Mouse (Mus musculus): Measurements from ENCODE around the gene Adarb1.

DNA sequence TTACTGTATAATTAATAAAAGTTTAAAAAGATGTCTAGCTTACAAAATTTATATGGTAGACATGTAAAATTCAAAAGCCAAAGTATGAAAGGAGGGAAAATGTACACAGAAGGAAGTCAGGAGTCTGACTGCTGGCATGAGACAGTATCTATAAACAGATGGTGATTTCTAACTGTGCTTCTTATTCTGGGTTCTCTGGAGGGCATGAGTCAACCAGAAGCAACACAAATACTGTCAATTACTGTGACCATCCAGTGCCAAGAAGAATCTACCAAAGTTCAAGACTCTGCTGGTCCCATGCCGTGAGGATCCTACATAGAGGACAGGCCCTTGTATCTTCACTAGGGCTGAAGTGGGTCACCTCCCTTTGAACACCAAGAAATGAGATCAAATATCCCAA is 43.1 kb downstream of the Adarb1 start:
- TF ChIP-seq POLR2A (IDR thresholded peaks at IDR 0.05; ENCODE audit: control insufficient read depth, extremely low read depth, insufficient read depth, low read length, poor library complexity), result no peak
- no peak for TF ChIP-seq CTCF (IDR thresholded peaks at IDR 0.05; ENCODE audit: borderline replicate concordance, control insufficient read depth, extremely low read depth, insufficient read depth, low read length, poor library complexity)
